Mouse (Mus musculus) leukemia stem cell, adult 10-12 weeks (primary cell): ENCODE measurements around the gene Olfr1469. TPM values are rescaled to one million over a fixed set of nuclear protein-coding genes. Genes with fewer than 3 reads are reported as not detected.

Experiments used
- polyA plus RNA-seq: library from polyadenylated mRNA; stranded (reverse); fragments of >175 nt; gene quantifications from 2 replicates; pipeline ENCODE4 v1.2.3, GENCODE M21; 2012; ENCODE audit warnings: low replicate concordance

Olfr1469 gene
- not detected in 2 replicates for polyA plus RNA-seq

DNA sequence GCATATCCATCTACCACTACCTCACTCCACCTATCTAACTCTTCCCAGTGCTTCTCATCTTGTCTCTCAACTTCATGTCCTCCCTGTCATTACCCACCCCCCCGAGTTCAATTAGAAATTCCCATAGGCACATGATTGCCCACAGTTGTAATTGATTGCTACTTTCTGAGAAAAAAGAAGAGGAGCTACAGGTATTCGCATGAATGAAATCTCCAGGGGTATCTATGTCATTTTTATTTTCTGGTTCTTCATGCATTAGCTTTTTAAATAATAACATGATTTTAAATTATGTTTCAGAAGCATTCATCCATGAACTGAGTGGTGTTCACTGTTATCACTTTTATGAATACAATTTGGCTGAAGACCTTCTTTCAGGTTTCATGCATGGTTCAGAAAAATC, at the start of gene Olfr1469:
TSS of gene Olfr1469 (plus strand) at position 301 of the 400 bp plus-strand sequence.

DNA sequence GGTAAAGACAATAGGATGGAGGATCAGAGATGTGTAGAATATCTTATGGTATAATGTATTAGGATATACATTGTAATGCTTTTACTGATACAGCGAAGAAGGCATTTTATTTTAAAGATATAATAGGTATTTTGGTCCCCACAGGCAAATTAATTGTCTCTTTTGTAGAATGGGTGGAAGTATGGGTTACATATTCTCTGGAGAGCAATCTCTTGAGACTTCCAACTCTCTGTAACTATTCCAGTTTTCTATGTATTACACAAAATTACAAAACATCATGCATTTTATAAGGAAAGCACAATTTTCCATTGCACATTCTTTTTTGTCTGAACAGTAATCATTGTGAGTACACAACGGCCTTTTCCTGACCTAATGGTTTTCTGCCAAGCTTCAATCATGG, 45.7 kb upstream of the Olfr1469 start, which contains the start of gene Olfr1467:
TSS of gene Olfr1467 (plus strand) at position 301 of the 400 bp plus-strand sequence.

DNA sequence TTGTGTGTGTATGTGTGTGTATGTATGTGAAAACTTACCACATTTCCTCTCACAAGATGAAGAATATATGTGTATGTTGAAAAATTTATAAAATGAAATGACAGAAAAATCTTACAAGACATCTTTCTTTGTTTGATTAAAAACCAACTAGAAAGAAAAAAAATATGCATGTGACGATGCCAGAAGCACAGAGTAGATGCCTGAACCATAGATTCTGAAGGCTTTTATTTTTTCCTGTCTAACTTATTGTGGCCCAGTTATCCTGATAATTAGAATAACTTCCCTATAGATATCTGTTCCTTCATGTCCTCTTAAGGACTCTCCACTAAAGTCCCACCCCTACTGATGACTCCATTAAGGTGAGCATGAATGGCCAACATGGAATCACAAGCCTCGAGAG, 35.5 kb downstream of the Olfr1469 start, which contains the start of gene Olfr1471:
TSS of gene Olfr1471 (plus strand) at position 301 of the 400 bp plus-strand sequence.

DNA sequence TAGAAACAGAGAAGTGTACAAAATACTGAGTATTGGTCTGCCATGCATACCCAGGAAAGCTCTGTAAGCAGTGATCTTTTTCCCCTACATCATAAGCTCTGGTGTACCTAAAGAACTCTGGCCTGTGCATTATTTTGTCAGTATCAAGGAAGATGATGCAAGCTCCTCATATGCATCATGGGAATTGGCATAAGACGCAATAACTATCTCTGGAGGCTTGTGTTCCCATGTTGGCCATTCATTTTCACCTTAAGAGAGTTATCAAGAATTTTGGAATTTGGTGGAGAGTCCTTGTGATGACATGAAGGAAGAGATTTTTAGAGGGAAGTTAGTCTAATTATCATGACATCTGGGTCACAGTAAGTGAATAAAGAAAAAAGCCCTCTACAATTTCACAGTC, 48.3 kb downstream of the Olfr1469 start, which contains the start of gene Olfr1472:
TSS of gene Olfr1472 (minus strand) at position 101 of the 400 bp plus-strand sequence.

Other genes with a start within 250 kb of the Olfr1469 start
- gene Olfr1461, start 244.8 kb upstream of the Olfr1469 start, polyA plus RNA-seq: not detected in 2 replicates
- not detected in 2 replicates for gene Olfr1462, start 222.1 kb upstream of the Olfr1469 start, polyA plus RNA-seq
- not detected in 2 replicates for gene Olfr1463, start 176.5 kb upstream of the Olfr1469 start, polyA plus RNA-seq
- gene Olfr1465, start 92.3 kb upstream of the Olfr1469 start, polyA plus RNA-seq: not detected in 2 replicates
- gene Olfr1466, start 69.0 kb upstream of the Olfr1469 start, polyA plus RNA-seq: not detected in 2 replicates
- gene Olfr1467, start 45.6 kb upstream of the Olfr1469 start, polyA plus RNA-seq: 0.19 TPM in 1 of 2 replicates, not detected in the other
- gene Olfr1471, start 35.6 kb downstream of the Olfr1469 start, polyA plus RNA-seq: 0.09 TPM in 1 of 2 replicates, not detected in the other
- gene Olfr1472, start 48.2 kb downstream of the Olfr1469 start, polyA plus RNA-seq: not detected in 2 replicates
- gene Olfr1474, start 61.7 kb downstream of the Olfr1469 start, polyA plus RNA-seq: not detected in 2 replicates
- gene Olfr1475, start 72.3 kb downstream of the Olfr1469 start, polyA plus RNA-seq: not detected in 2 replicates
- not detected in 2 replicates for gene Olfr1477, start 92.7 kb downstream of the Olfr1469 start, polyA plus RNA-seq
- not detected in 2 replicates for gene Olfr1480, start 120.1 kb downstream of the Olfr1469 start, polyA plus RNA-seq
- gene Olfr1484, start 175.7 kb downstream of the Olfr1469 start, polyA plus RNA-seq: not detected in 2 replicates
- not detected in 2 replicates for gene Olfr1487, start 209.5 kb downstream of the Olfr1469 start, polyA plus RNA-seq
- not detected in 2 replicates for gene Olfr1489, start 223.8 kb downstream of the Olfr1469 start, polyA plus RNA-seq
- not detected in 2 replicates for gene Olfr1490, start 243.2 kb downstream of the Olfr1469 start, polyA plus RNA-seq